Mouse (Mus musculus) intestine, embryonic 16.5 days (tissue): ENCODE measurements at regions not wholly inside any gene's neighbourhood (a gene's known extent, or its start where the extent isn't known, plus 50 kb on each side); places are given as distances from the start of the nearest gene placed in this dataset.

Source experiments
- ATAC-seq: fragments of 200-750 bp; cut with Nextera tagmentation; 2 replicates; pipeline ENCODE4 v1.8.0; 2017; ENCODE audit warnings: moderate TSS enrichment, moderate library complexity
- H3K27ac ChIP-seq: fragments of 300-500 bp; sonication (generic); 2 replicates; pipeline ENCODE4 v1.5.1; 2014; ENCODE audit warnings: mild to moderate bottlenecking, low read length
- H3K27me3 ChIP-seq: fragments of 300-500 bp; sonication (generic); replicated peaks from 2 replicates; pipeline ENCODE4 v1.6.1; 2014; ENCODE audit warnings: low read length, control low read depth, mixed read lengths; ENCODE audit not compliant: control insufficient read depth, insufficient read depth
- H3K36me3 ChIP-seq: fragments of 300-500 bp; sonication (generic); 2 replicates; pipeline ENCODE4 v1.6.1; 2014; ENCODE audit warnings: low read length, control low read depth; ENCODE audit not compliant: control insufficient read depth, insufficient read depth
- H3K4me1 ChIP-seq: fragments of 300-500 bp; sonication (generic); 2 replicates; pipeline ENCODE4 v1.6.1; 2014; ENCODE audit warnings: low read length, control low read depth, mixed read lengths; ENCODE audit not compliant: control insufficient read depth, insufficient read depth
- H3K4me2 ChIP-seq: fragments of 300-500 bp; sonication (generic); 2 replicates; pipeline ENCODE4 v1.6.1; 2014; ENCODE audit warnings: low read depth, low read length, control low read depth
- H3K4me3 ChIP-seq: fragments of 300-500 bp; sonication (generic); 2 replicates; pipeline ENCODE4 v1.5.1; 2014; ENCODE audit warnings: mild to moderate bottlenecking, low read length
- H3K9ac ChIP-seq: fragments of 300-500 bp; sonication (generic); 2 replicates; pipeline ENCODE4 v1.6.1; 2014; ENCODE audit warnings: low read depth, low read length
- H3K9me3 ChIP-seq: fragments of 300-500 bp; sonication (generic); 2 replicates; pipeline ENCODE4 v1.6.1; 2016; ENCODE audit warnings: low read length, control low read depth; ENCODE audit not compliant: control insufficient read depth
- WGBS: fragments of 180-500 bp; shearing (Covaris S2); extraction: QIAGEN DNeasy Blood & Tissue Kit; methylation state at CpG from one replicate; pipeline ENCODE4 v1.1.7; 2014; 5-methylcytosine and 5-hydroxymethylcytosine counted together

DNA sequence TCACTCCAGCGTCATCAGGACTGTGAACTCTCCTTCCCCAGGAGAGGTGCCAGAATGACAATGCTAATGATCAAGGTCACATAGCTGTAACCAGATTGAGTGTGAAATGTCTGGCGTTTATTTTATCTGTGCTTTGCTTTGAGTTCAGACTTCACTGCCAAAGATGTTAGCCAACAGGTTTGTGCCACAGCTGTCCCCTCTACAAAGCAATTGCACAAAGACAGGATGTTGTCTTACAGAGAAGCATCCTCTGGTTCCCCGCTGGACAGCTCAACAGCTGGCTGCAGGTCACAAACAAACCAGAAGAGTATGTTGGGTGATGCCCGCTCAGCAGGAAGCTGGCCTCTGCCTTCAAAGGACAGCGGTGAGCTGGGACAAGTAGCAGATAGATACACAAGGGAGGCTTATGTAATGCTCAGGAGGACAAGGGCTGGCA, 169.5 kb downstream of the Fam43a start:
- H3K36me3 ChIP-seq, result no peaks in the 10 kb centered on the region
- H3K4me3 ChIP-seq, result no peak overlapping the region
- H3K9me3 ChIP-seq, result no peaks in the 10 kb centered on the region
- H3K27ac ChIP-seq, result no peak overlapping the region
- H3K4me2 ChIP-seq, result no peak overlapping the region
- H3K27me3 ChIP-seq, result no peaks in the 10 kb centered on the region
- no peak for ATAC-seq
- no peaks in the 10 kb centered on the region; the same call in 1 of the 2 replicates for H3K4me1 ChIP-seq
- WGBS, result 32% methylated on average over 5 of the region's 5 CpGs
- H3K9ac ChIP-seq, result no peak overlapping the region

DNA sequence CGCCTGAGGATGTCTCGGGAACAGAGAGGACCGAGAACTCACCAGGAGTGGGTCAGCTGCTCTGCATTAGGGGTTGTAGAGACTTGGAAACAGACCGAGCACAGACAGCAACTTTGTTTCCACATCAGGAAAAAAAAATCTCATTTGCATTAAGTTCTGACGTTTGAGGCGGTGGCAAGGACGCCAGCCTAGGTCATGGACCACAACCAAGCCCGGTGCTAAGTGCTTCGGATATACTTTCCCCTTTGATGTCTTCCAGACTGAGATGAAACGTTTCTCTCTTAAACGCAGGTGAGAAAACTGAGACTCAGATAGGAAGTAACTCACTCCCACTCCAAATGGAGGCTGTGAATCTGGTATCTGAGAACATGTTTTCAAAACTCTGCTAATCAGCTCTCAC, 169.9 kb downstream of the Fam43a start:
- H3K9ac ChIP-seq, result no peak overlapping the region
- H3K4me3 ChIP-seq, result no peak overlapping the region
- 26% methylated on average over 11 of the region's 11 CpGs for WGBS
- no peaks in the 10 kb centered on the region for H3K36me3 ChIP-seq
- no peak for ATAC-seq
- no peak overlapping the region for H3K4me2 ChIP-seq
- no peaks in the 10 kb centered on the region for H3K27me3 ChIP-seq
- no peaks in the 10 kb centered on the region for H3K9me3 ChIP-seq
- H3K27ac ChIP-seq, result no peak overlapping the region
- no peaks in the 10 kb centered on the region; the same call in 1 of the 2 replicates for H3K4me1 ChIP-seq

DNA sequence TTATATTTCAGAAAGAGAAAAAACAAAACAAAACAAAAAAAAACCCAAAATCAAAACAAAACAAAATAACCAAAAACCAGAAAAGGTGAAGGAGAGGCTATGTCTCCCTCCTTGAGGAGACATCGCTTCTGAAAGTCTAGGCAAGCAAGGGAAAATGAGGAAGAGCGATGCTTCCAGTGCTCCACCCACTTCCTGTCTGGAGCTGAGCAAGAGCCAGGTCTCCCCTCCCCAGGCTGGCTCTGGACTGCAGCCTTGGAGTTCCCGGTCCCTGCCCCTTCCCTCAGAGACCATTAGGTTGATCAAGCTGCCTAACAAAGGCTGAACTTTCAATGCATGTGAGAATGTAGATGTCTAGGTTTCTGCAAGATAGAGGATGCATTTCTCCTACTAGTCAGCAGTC, 173.3 kb downstream of the Fam43a start:
- Histone ChIP-seq H3K4me2 (no peak overlapping the region), H3K27ac (no peak overlapping the region), H3K27me3 (no peaks in the 10 kb centered on the region), H3K9me3 (no peaks in the 10 kb centered on the region), H3K9ac (no peak overlapping the region), H3K4me1 (peaks cover 21% of the 10 kb centered on the region), H3K36me3 (no peaks in the 10 kb centered on the region), H3K4me3 (no peak overlapping the region)
- WGBS, result 53% methylated on average over 3 of the region's 3 CpGs
- no peak for ATAC-seq

DNA sequence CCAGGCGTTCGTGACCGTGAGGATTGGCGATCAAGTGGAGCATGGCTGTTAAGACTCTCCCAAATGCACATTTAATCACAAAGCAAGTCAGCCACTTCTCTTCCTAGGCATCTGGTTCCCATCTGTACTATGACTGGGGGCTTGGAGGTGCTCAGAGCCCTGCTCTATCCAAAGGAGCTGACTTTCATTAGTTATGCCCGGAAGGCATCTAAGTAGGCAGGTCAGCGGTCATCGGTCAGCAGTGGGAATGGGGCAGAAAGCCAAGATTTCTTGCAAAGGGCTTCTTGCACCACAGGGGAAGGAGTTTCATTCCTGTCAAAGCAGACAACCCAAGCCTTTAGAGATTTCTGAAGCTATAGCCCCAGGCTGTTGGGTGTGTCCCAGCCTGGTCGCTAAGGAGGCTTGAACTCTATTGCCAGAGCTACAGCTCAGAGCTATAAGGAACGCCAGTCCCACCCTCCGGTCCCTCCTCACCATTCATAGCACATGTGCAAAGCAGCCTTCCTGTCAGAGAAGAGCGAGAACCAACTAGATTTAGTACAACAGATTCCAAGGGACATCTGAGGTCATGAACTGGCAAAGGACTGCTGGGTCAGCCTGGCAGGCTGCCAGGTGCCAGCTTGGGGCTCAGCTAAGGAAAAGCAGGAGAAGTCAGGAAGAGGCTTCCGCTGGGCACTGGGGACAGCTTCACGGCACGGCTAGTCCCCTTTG, 175.6 kb downstream of the Fam43a start:
- H3K4me2 ChIP-seq, result peak overlapping the region; percentile 29
- peak; percentile 57 for ATAC-seq

DNA sequence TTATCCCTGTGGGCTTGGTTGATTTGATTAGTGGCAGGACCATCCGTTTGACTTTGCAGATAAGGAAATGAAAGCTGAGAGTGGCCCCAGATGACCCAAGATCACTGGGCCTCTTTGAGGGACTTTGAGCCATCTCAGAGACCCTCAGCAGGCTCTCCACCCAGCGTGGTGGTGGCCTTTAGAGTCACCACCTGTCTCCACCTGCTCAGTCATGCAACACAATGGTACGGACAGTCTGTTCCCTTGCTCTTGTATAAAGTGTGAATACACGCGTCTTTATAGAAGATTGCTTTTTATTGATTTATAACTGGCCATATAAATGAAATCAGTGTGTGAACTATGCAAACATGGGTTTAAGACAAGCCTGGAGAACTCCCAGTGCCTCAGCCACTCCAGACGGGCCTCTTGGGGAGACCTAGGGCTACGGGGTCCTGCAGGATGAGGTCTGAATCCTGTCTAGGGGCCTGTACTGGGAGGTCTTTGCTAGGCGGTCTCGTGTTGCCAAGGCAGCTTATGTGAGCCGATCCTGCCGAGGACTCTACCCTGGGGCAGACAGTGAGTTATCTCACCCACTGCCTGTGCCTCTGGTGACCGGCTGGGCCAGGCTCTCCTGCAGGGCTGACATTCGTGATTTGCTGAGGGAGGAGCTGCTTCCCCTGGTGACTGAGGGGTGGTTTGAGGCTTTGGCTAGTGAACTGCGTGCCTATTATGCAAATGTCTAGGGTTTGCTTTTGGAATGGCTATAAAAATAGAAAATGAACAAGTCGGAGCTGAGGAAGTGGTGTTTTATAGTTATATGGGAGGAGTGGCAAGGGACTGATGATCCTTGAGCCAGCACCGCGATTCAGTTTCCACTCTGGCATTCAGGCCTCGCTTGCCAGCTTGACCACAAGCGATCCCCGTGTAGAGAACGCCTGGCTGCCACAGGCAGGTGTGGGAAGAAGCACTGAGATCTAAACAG, 176.5 kb downstream of the Fam43a start:
- ATAC-seq, result peak; percentile 81
- peaks cover 21% of the 10 kb centered on the region for H3K4me1 ChIP-seq
- WGBS, result 39% methylated on average over 21 of the region's 21 CpGs
- no peaks in the 10 kb centered on the region for H3K9me3 ChIP-seq
- H3K27ac ChIP-seq, result no peak overlapping the region
- no peaks in the 10 kb centered on the region for H3K36me3 ChIP-seq
- H3K27me3 ChIP-seq, result no peaks in the 10 kb centered on the region
- peak overlapping the region; percentile 14; the same call in 1 of the 2 replicates for H3K4me3 ChIP-seq
- no peak overlapping the region for H3K9ac ChIP-seq
- H3K4me2 ChIP-seq, result peak overlapping the region; percentile 29

More for the DNA sequence above, 175.6 kb downstream of the Fam43a start:
- peak overlapping the region; percentile 14; the same call in 1 of the 2 replicates for H3K4me3 ChIP-seq
- 50% methylated on average over 14 of the region's 14 CpGs for WGBS
- H3K9ac ChIP-seq, result no peak overlapping the region
- H3K9me3 ChIP-seq, result no peaks in the 10 kb centered on the region
- H3K27ac ChIP-seq, result no peak overlapping the region
- peaks cover 21% of the 10 kb centered on the region for H3K4me1 ChIP-seq
- H3K27me3 ChIP-seq, result no peaks in the 10 kb centered on the region
- H3K36me3 ChIP-seq, result no peaks in the 10 kb centered on the region

DNA sequence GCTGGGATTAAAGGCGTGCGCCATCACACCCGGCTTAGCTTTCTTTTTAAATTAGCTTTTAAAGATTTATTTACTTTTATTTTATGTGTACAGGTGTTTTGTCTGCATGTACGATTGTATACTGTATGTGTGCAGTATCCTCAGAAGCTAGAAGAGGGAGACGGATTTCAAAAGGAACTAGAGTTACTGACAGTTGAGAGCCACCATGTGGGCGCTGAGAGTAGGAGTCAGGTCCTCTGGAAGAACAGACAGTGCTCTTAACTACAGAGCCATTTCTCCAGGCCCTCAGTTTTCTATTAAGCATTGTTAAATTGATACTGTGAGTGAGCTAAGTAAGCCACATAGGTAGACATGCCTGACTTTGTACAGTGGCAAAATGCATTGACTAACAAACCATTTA, 177.9 kb downstream of the Fam43a start:
- Histone ChIP-seq H3K9ac (no peak overlapping the region), H3K27me3 (no peaks in the 10 kb centered on the region), H3K4me3 (no peak overlapping the region), H3K4me2 (no peak overlapping the region), H3K9me3 (no peaks in the 10 kb centered on the region), H3K4me1 (peaks cover 21% of the 10 kb centered on the region), H3K27ac (no peak overlapping the region), H3K36me3 (no peaks in the 10 kb centered on the region)
- WGBS, result 92% methylated on average over 6 of the region's 6 CpGs
- ATAC-seq, result no peak

DNA sequence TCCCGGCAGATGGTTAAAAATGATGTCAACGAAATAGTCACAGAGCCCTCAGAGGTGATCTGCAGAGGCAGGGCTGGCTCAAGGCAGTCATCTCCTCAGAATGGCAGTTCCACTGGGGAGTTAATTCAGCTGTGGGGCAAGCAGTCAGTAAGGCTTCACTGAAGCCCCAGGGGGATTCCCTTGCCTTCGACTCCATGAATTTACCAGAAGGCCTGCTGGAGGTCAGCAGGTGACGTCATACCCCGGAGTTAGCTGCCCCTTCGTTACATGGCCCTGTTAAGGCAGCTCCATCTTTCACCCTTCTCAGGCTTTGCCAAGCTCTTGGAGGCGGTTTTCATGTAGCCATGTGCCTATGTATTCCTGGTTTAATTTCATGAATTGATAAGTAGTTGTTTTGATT, 178.6 kb downstream of the Fam43a start:
- Histone ChIP-seq H3K36me3 (no peaks in the 10 kb centered on the region), H3K9ac (no peak overlapping the region), H3K4me2 (no peak overlapping the region), H3K9me3 (no peaks in the 10 kb centered on the region), H3K27me3 (no peaks in the 10 kb centered on the region), H3K27ac (no peak overlapping the region), H3K4me1 (peaks cover 21% of the 10 kb centered on the region), H3K4me3 (no peak overlapping the region)
- no peak for ATAC-seq
- WGBS, result 66% methylated on average over 7 of the region's 7 CpGs

DNA sequence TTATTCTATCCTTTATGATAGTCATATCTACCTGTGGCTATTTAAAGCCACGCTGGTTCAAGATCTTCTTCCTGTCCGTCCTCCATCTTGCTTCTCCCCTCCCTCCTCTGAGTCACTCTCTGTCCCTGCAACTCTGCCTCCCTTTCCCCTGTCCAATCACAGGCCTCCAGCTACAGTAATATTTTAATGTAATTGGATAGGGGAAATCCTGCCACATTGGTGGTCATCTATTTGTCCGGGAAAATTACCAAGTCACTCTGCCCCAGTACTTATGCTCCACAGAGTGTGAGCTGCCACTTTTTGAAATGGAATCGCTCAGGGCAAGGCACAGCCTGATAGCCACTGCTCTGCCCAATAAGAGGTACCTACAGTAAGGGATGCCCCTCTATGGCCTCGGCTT, 179.4 kb downstream of the Fam43a start:
- H3K36me3 ChIP-seq, result no peaks in the 10 kb centered on the region
- H3K27ac ChIP-seq, result no peak overlapping the region
- 70% methylated on average over 5 of the region's 5 CpGs for whole genome bisulfite sequencing
- no peaks in the 10 kb centered on the region for H3K27me3 ChIP-seq
- no peak for ATAC-seq
- H3K9ac ChIP-seq, result no peak overlapping the region
- no peak overlapping the region for H3K4me3 ChIP-seq
- H3K4me1 ChIP-seq, result peaks cover 21% of the 10 kb centered on the region
- H3K9me3 ChIP-seq, result no peaks in the 10 kb centered on the region
- no peak overlapping the region for H3K4me2 ChIP-seq

DNA sequence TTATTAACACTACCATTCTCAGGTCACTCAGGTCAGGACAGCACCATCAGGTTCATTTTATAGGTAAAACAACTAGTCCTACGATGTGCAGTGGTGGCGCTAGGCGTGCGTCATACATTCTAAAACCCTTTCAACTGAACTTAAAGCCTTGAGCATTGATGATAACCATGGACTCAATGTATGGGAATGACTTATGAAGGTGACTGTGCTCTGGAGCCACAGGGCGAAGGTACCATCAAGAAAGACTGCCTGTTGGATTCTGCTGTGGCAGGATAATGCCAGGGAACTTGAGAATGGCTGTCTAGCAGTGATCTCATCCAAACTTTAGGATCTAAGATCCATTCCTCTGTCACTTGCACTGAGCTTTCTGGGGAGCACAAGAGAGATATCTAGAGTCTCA, 184.7 kb downstream of the Fam43a start:
- H3K9ac ChIP-seq, result no peak overlapping the region
- no peak for ATAC-seq
- no peak overlapping the region for H3K27ac ChIP-seq
- H3K36me3 ChIP-seq, result no peaks in the 10 kb centered on the region
- WGBS, result 92% methylated on average over 5 of the region's 5 CpGs
- H3K9me3 ChIP-seq, result no peaks in the 10 kb centered on the region
- H3K27me3 ChIP-seq, result no peaks in the 10 kb centered on the region
- no peak overlapping the region for H3K4me2 ChIP-seq
- H3K4me1 ChIP-seq, result peaks cover 5% of the 10 kb centered on the region; the same call in 1 of the 2 replicates
- no peak overlapping the region for H3K4me3 ChIP-seq
